Mouse (Mus musculus): ENCODE measurements at regions not wholly inside any gene's neighbourhood (a gene's known extent, or its start where the extent isn't known, plus 50 kb on each side); places are given as distances from the start of the nearest gene placed in this dataset.

GRCm38 (mm10) chr11:48605223-48605824, 194.8 kb upstream of the Rack1 start:
- H3K4me2 ChIP-seq (replicated peaks; ENCODE audit: low read depth, low read length): no peak overlapping the region
- no peak overlapping the region for H3K9ac ChIP-seq (replicated peaks; ENCODE audit: low read depth)
- H3K4me3 ChIP-seq (ENCODE audit: low read depth, low read length): no peak overlapping the region
- no peaks in the 10 kb centered on the region; the same call in 1 of the 2 replicates for H3K4me1 ChIP-seq (ENCODE audit: insufficient read depth, low read depth, low read length)
- DNase-seq (ENCODE audit: low spot score) (peak; percentile 86), ATAC-seq (peak; percentile 89)
- H3K9me3 ChIP-seq (ENCODE audit: low read length): no peaks in the 10 kb centered on the region
- 13% methylated on average over 5 of the region's 5 CpGs for WGBS
- no peaks in the 10 kb centered on the region for H3K36me3 ChIP-seq (ENCODE audit: insufficient read depth, low read length)
- peak overlapping the region; percentile 22 for H3K27ac ChIP-seq (ENCODE audit: low read length)
- TF ChIP-seq CTCF (IDR thresholded peaks at IDR 0.05) (no peak), EP300 (IDR thresholded peaks at IDR 0.05) (peak; percentile 86)
- H3K27me3 ChIP-seq (replicated peaks; ENCODE audit: insufficient read depth, low read length): no peaks in the 10 kb centered on the region

- no peak for ATAC-seq
- no peak overlapping the region for H3K4me2 ChIP-seq (replicated peaks; ENCODE audit: low read depth, low read length)
- no peaks in the 10 kb centered on the region for H3K27me3 ChIP-seq (replicated peaks; ENCODE audit: insufficient read depth, low read length)
- H3K4me1 ChIP-seq (ENCODE audit: insufficient read depth, low read depth, low read length): no peaks in the 10 kb centered on the region; the same call in 1 of the 2 replicates
- H3K27ac ChIP-seq (ENCODE audit: low read length): no peak overlapping the region
- H3K36me3 ChIP-seq (ENCODE audit: insufficient read depth, low read length): no peaks in the 10 kb centered on the region
- H3K4me3 ChIP-seq (ENCODE audit: low read depth, low read length): no peak overlapping the region
- WGBS: 66% methylated on average over 1 of the region's 1 CpGs
- no peaks in the 10 kb centered on the region for H3K9me3 ChIP-seq (ENCODE audit: low read length)
- DNase-seq (ENCODE audit: low spot score): peak; percentile 35
- TF ChIP-seq EP300 (IDR thresholded peaks at IDR 0.05): no peak
- no peak for TF ChIP-seq CTCF (IDR thresholded peaks at IDR 0.05)
- no peak overlapping the region for H3K9ac ChIP-seq (replicated peaks; ENCODE audit: low read depth)
Observed at GRCm38 (mm10) chr11:48601096-48601495, 199.0 kb upstream of the Rack1 start.

GRCm38 (mm10) chr11:48599573-48600127, 200.5 kb upstream of the Rack1 start:
- H3K9ac ChIP-seq (replicated peaks; ENCODE audit: low read depth): no peak overlapping the region
- H3K4me2 ChIP-seq (replicated peaks; ENCODE audit: low read depth, low read length): no peak overlapping the region
- DNase-seq (ENCODE audit: low spot score) (no peak), ATAC-seq (no peak)
- no peaks in the 10 kb centered on the region for H3K9me3 ChIP-seq (ENCODE audit: low read length)
- no peak overlapping the region for H3K27ac ChIP-seq (ENCODE audit: low read length)
- H3K36me3 ChIP-seq (ENCODE audit: insufficient read depth, low read length): no peaks in the 10 kb centered on the region
- TF ChIP-seq CTCF (IDR thresholded peaks at IDR 0.05) (no peak), EP300 (IDR thresholded peaks at IDR 0.05) (no peak)
- no peaks in the 10 kb centered on the region; the same call in 1 of the 2 replicates for H3K4me1 ChIP-seq (ENCODE audit: insufficient read depth, low read depth, low read length)
- WGBS: 39% methylated on average over 5 of the region's 5 CpGs
- H3K27me3 ChIP-seq (replicated peaks; ENCODE audit: insufficient read depth, low read length): no peaks in the 10 kb centered on the region
- no peak overlapping the region for H3K4me3 ChIP-seq (ENCODE audit: low read depth, low read length)

- no peak for TF ChIP-seq EP300 (IDR thresholded peaks at IDR 0.05)
- no peak for TF ChIP-seq CTCF (IDR thresholded peaks at IDR 0.05)
- Histone ChIP-seq H3K36me3 (ENCODE audit: insufficient read depth, low read length) (no peaks in the 10 kb centered on the region), H3K4me1 (ENCODE audit: insufficient read depth, low read depth, low read length) (no peaks in the 10 kb centered on the region; the same call in 1 of the 2 replicates), H3K4me3 (ENCODE audit: low read depth, low read length) (no peak overlapping the region), H3K9ac (replicated peaks; ENCODE audit: low read depth) (no peak overlapping the region), H3K9me3 (ENCODE audit: low read length) (no peaks in the 10 kb centered on the region), H3K27ac (ENCODE audit: low read length) (no peak overlapping the region), H3K4me2 (replicated peaks; ENCODE audit: low read depth, low read length) (no peak overlapping the region), H3K27me3 (replicated peaks; ENCODE audit: insufficient read depth, low read length) (no peaks in the 10 kb centered on the region)
- DNase-seq (ENCODE audit: low spot score) (no peak), ATAC-seq (no peak)
Observed at GRCm38 (mm10) chr11:48599033-48599432, 201.1 kb upstream of the Rack1 start.

GRCm38 (mm10) chr11:48594429-48594828, 205.7 kb upstream of the Rack1 start:
- no peak overlapping the region for H3K4me2 ChIP-seq (replicated peaks; ENCODE audit: low read depth, low read length)
- no peaks in the 10 kb centered on the region for H3K9me3 ChIP-seq (ENCODE audit: low read length)
- no peaks in the 10 kb centered on the region for H3K27me3 ChIP-seq (replicated peaks; ENCODE audit: insufficient read depth, low read length)
- 28% methylated on average over 5 of the region's 5 CpGs for WGBS
- no peak for DNase-seq (ENCODE audit: low spot score)
- no peak overlapping the region for H3K9ac ChIP-seq (replicated peaks; ENCODE audit: low read depth)
- no peaks in the 10 kb centered on the region for H3K4me1 ChIP-seq (ENCODE audit: insufficient read depth, low read depth, low read length)
- no peak for ATAC-seq
- no peaks in the 10 kb centered on the region for H3K36me3 ChIP-seq (ENCODE audit: insufficient read depth, low read length)
- H3K4me3 ChIP-seq (ENCODE audit: low read depth, low read length): no peak overlapping the region
- no peak overlapping the region for H3K27ac ChIP-seq (ENCODE audit: low read length)
- no peak for TF ChIP-seq EP300 (IDR thresholded peaks at IDR 0.05)
- no peak for TF ChIP-seq CTCF (IDR thresholded peaks at IDR 0.05)

GRCm38 (mm10) chr11:48588833-48589649, 211.1 kb upstream of the Rack1 start:
- Histone ChIP-seq H3K9ac (replicated peaks; ENCODE audit: low read depth) (no peak overlapping the region), H3K4me2 (replicated peaks; ENCODE audit: low read depth, low read length) (no peak overlapping the region), H3K9me3 (ENCODE audit: low read length) (no peaks in the 10 kb centered on the region), H3K36me3 (ENCODE audit: insufficient read depth, low read length) (no peaks in the 10 kb centered on the region), H3K4me3 (ENCODE audit: low read depth, low read length) (no peak overlapping the region), H3K4me1 (ENCODE audit: insufficient read depth, low read depth, low read length) (no peaks in the 10 kb centered on the region), H3K27me3 (replicated peaks; ENCODE audit: insufficient read depth, low read length) (no peaks in the 10 kb centered on the region), H3K27ac (ENCODE audit: low read length) (no peak overlapping the region)
- WGBS: 25% methylated on average over 9 of the region's 9 CpGs
- ATAC-seq (peak; percentile 74), DNase-seq (ENCODE audit: low spot score) (peak; percentile 84)
- TF ChIP-seq EP300 (IDR thresholded peaks at IDR 0.05) (peak; percentile 59; the same call in 1 of the 2 replicates), CTCF (IDR thresholded peaks at IDR 0.05) (peak; percentile 94)

Data from lung, postnatal 0 days (tissue).